Mouse (Mus musculus) myocyte (in vitro differentiated cells): ENCODE measurements around the gene Dnajc30. TPM values are rescaled to one million over a fixed set of nuclear protein-coding genes. Genes with fewer than 3 reads are reported as not detected.

Experiments
- H3K27me3 ChIP-seq: one replicate; pipeline ENCODE4 v1.6.1; 2011; ENCODE audit not compliant: control insufficient read depth, insufficient read depth, insufficient read length
- H3K36me3 ChIP-seq: one replicate; pipeline ENCODE4 v1.6.1; 2011; ENCODE audit not compliant: control insufficient read depth, insufficient read depth
- H3K4me2 ChIP-seq: one replicate; pipeline ENCODE4 v1.6.1; 2011; ENCODE audit warnings: low read depth, control low read depth
- H3K4me3 ChIP-seq: one replicate; pipeline ENCODE4 v1.5.1; 2011; ENCODE audit warnings: mild to moderate bottlenecking, control low read depth, moderate library complexity
- H3K79me2 ChIP-seq: one replicate; pipeline ENCODE4 v1.6.1; 2011; ENCODE audit not compliant: control insufficient read depth, insufficient read depth
- H3ac ChIP-seq: one replicate; pipeline ENCODE4 v1.6.1; 2011; ENCODE audit not compliant: control insufficient read depth, insufficient read length
- CEBPB ChIP-seq: IDR thresholded peaks from 2 replicates; pipeline ENCODE4 v1.6.1; 2011; ENCODE audit warnings: mild to moderate bottlenecking, moderate library complexity; ENCODE audit not compliant: poor library complexity, insufficient read depth, severe bottlenecking
- E2F4 ChIP-seq: IDR thresholded peaks from one replicate; pipeline ENCODE4 v1.6.1; 2011; ENCODE audit warnings: mild to moderate bottlenecking, control low read depth, moderate library complexity; ENCODE audit not compliant: insufficient read depth
- MAX ChIP-seq: IDR thresholded peaks from one replicate; pipeline ENCODE4 v1.6.1; 2011; ENCODE audit warnings: low read depth, mild to moderate bottlenecking, control low read depth
- MYOD1 ChIP-seq, 3 experiments: IDR thresholded peaks; one replicate each; pipeline ENCODE4 v1.6.1; 2011; ENCODE audit warnings: control low read depth in 2 of 3, low read depth in 2 of 3, mild to moderate bottlenecking in 2 of 3, moderate library complexity in 1 of 3; ENCODE audit not compliant: insufficient read length in 2 of 3, control insufficient read depth in 1 of 3
- MYOG ChIP-seq, 3 experiments: IDR thresholded peaks; one replicate each; pipeline ENCODE4 v1.6.1; 2011; ENCODE audit warnings: control low read depth in 2 of 3, low read depth in 2 of 3, mild to moderate bottlenecking in 2 of 3; ENCODE audit not compliant: insufficient read length in 2 of 3, control insufficient read depth in 1 of 3, insufficient read depth in 1 of 3
- POLR2A ChIP-seq: IDR thresholded peaks from one replicate; pipeline ENCODE4 v1.6.1; 2011; ENCODE audit warnings: low read depth, mild to moderate bottlenecking, control low read depth, moderate library complexity; ENCODE audit not compliant: insufficient read length
- POLR2AphosphoS2 ChIP-seq: IDR thresholded peaks from one replicate; pipeline ENCODE4 v1.6.1; 2011; ENCODE audit warnings: low read depth, control low read depth; ENCODE audit not compliant: insufficient read length
- REST ChIP-seq: IDR thresholded peaks from one replicate; pipeline ENCODE4 v1.6.1; 2011; ENCODE audit warnings: mild to moderate bottlenecking, control low read depth, moderate library complexity; ENCODE audit not compliant: insufficient read depth, insufficient read length
- SRF ChIP-seq: IDR thresholded peaks from one replicate; pipeline ENCODE4 v1.6.1; 2011; ENCODE audit warnings: low read depth; ENCODE audit not compliant: control insufficient read depth, insufficient read length
- TCF12 ChIP-seq: IDR thresholded peaks from one replicate; pipeline ENCODE4 v1.6.1; 2011; ENCODE audit warnings: mild to moderate bottlenecking, control low read depth; ENCODE audit not compliant: poor library complexity, insufficient read depth, severe bottlenecking
- TCF3 ChIP-seq: IDR thresholded peaks from one replicate; pipeline ENCODE4 v1.6.1; 2011; ENCODE audit warnings: low read depth, control low read depth; ENCODE audit not compliant: insufficient read length
- polyA plus RNA-seq: library from polyadenylated mRNA; unstranded; fragments of >200 nt; fragmentation: generic; extraction: Trizol; gene quantifications from one replicate; pipeline ENCODE4 v1.2.1, GENCODE M21; 2012; ENCODE audit warnings: missing spikeins

Gene Dnajc30
- polyA plus RNA-seq, 1 experiment = 31.6 TPM

- Histone ChIP-seq H3K36me3 (no peaks in the 10 kb centered on the region), H3K79me2 (no peaks in the 10 kb centered on the region), H3ac (no peak overlapping the region), H3K4me2 (no peak overlapping the region), H3K4me3 (no peak overlapping the region), H3K27me3 (peaks cover 14% of the 10 kb centered on the region)
- TF ChIP-seq REST = no peak
- no peak for TF ChIP-seq MAX
- no peak for TF ChIP-seq E2F4
- no peak for TF ChIP-seq SRF
- TF ChIP-seq POLR2A = no peak
- TF ChIP-seq CEBPB = no peak
- no peak for TF ChIP-seq TCF3
- TF ChIP-seq MYOD1 (IDR thresholded peaks at IDR 0.05; ENCODE audit: control insufficient read depth in 1 of 3, insufficient read length in 2 of 3, low read depth in 2 of 3) = no peak
- no peak for TF ChIP-seq MYOG (IDR thresholded peaks at IDR 0.05; ENCODE audit: control insufficient read depth in 1 of 3, insufficient read depth in 1 of 3, insufficient read length in 2 of 3, low read depth in 2 of 3)
- no peak for TF ChIP-seq POLR2AphosphoS2
- no peak for TF ChIP-seq TCF12
Measured at GRCm38 (mm10) chr5:135115241-135115640, 51.2 kb downstream of the Dnajc30 start.

Other genes with a start within 250 kb of the Dnajc30 start
- not detected for gene Tmem270, start 157.5 kb upstream of the Dnajc30 start, polyA plus RNA-seq
- not detected for gene Cldn13, start 148.7 kb upstream of the Dnajc30 start, polyA plus RNA-seq
- gene Mettl27, start 131.8 kb upstream of the Dnajc30 start, polyA plus RNA-seq = 9.1 TPM
- gene Cldn4, start 117.3 kb upstream of the Dnajc30 start, polyA plus RNA-seq = not detected
- not detected for gene Cldn3, start 78.0 kb upstream of the Dnajc30 start, polyA plus RNA-seq
- gene Abhd11, start 55.0 kb upstream of the Dnajc30 start, polyA plus RNA-seq = 33.0 TPM
- gene Stx1a, start 40.7 kb upstream of the Dnajc30 start, polyA plus RNA-seq = 4.4 TPM
- 51.8 TPM for gene Bud23, start 757 bp downstream of the Dnajc30 start, polyA plus RNA-seq
- 3.3 TPM for gene Vps37d, start 14.1 kb downstream of the Dnajc30 start, polyA plus RNA-seq
- not detected for gene Mlxipl, start 25.7 kb downstream of the Dnajc30 start, polyA plus RNA-seq
- 17.1 TPM for gene Tbl2, start 85.5 kb downstream of the Dnajc30 start, polyA plus RNA-seq
- gene Bcl7b, start 104.1 kb downstream of the Dnajc30 start, polyA plus RNA-seq = 37.3 TPM
- 22.1 TPM for gene Baz1b, start 123.1 kb downstream of the Dnajc30 start, polyA plus RNA-seq
- gene Fzd9, start 187.0 kb downstream of the Dnajc30 start, polyA plus RNA-seq = 6.5 TPM